Mouse (Mus musculus) neural tube, embryonic 11.5 days (tissue): Measurements from ENCODE around the gene Ptov1. TPM values are rescaled to one million over a fixed set of nuclear protein-coding genes. Genes with fewer than 3 reads are reported as not detected.

Experiments
- ATAC-seq: fragments of 200-750 bp; cut with Nextera tagmentation; 2 replicates; pipeline ENCODE4 v1.8.0; 2017; ENCODE audit warnings: moderate number of reproducible peaks, mild to moderate bottlenecking, moderate TSS enrichment, moderate library complexity; ENCODE audit not compliant: insufficient read depth, low FRiP score, low TSS enrichment
- DNase-seq: peaks from one replicate; pipeline ENCODE4 v3.0.0-alpha.2; 2015; ENCODE audit warnings: low spot score
- H3K27ac ChIP-seq: fragments of 300-500 bp; sonication (generic); 2 replicates; pipeline ENCODE4 v1.5.1; 2014; ENCODE audit warnings: low read depth, mild to moderate bottlenecking, low read length
- H3K27me3 ChIP-seq: fragments of 300-500 bp; sonication (generic); 2 replicates; pipeline ENCODE4 v1.6.1; 2014; ENCODE audit warnings: mild to moderate bottlenecking, low read length, mixed read lengths; ENCODE audit not compliant: control insufficient read depth, insufficient read depth
- H3K36me3 ChIP-seq: fragments of 300-500 bp; sonication (generic); 2 replicates; pipeline ENCODE4 v1.6.1; 2014; ENCODE audit warnings: mild to moderate bottlenecking, low read length, moderate library complexity, mixed read lengths; ENCODE audit not compliant: control insufficient read depth, insufficient read depth
- H3K4me1 ChIP-seq: fragments of 300-500 bp; sonication (generic); 2 replicates; pipeline ENCODE4 v1.6.1; 2014; ENCODE audit warnings: low read length, mixed read lengths; ENCODE audit not compliant: control insufficient read depth, insufficient read depth
- H3K4me2 ChIP-seq: fragments of 300-500 bp; sonication (generic); 2 replicates; pipeline ENCODE4 v1.6.1; 2014; ENCODE audit warnings: low read depth, mild to moderate bottlenecking, moderate library complexity
- H3K4me3 ChIP-seq: fragments of 300-500 bp; sonication (generic); 2 replicates; pipeline ENCODE4 v1.5.1; 2014; ENCODE audit warnings: low read depth, low read length
- H3K9ac ChIP-seq: fragments of 300-500 bp; sonication (generic); 2 replicates; pipeline ENCODE4 v1.6.1; 2014; ENCODE audit warnings: mild to moderate bottlenecking, low read length
- H3K9me3 ChIP-seq: fragments of 300-500 bp; sonication (generic); 2 replicates; pipeline ENCODE4 v1.6.1; 2016; ENCODE audit warnings: low read length; ENCODE audit not compliant: control insufficient read depth
- WGBS: fragments of 180-500 bp; shearing (Covaris S2); extraction: QIAGEN DNeasy Blood & Tissue Kit; methylation state at CpG from one replicate; pipeline ENCODE4 v1.1.7; 2014; 5-methylcytosine and 5-hydroxymethylcytosine counted together
- polyA plus RNA-seq: library from polyadenylated mRNA; unstranded; fragments of >200 nt; fragmentation: Nextera tagmentation; extraction: Ambion mirVana; gene quantifications from 2 replicates; pipeline ENCODE4 v1.2.1, GENCODE M21; 2014

The Ptov1 gene
- polyA plus RNA-seq, 1 experiment from 2014 or later: 419 TPM

GRCm38 (mm10) chr7:44836423-44837053 lies 33.0 kb downstream of the Ptov1 start:
- no peak for ATAC-seq
- no peak overlapping the region for H3K9ac ChIP-seq
- H3K27ac ChIP-seq: no peak overlapping the region
- H3K4me1 ChIP-seq: peaks cover 9% of the 10 kb centered on the region
- WGBS: 89% methylated on average over 9 of the region's 9 CpGs
- H3K36me3 ChIP-seq: no peaks in the 10 kb centered on the region; the same call in 1 of the 2 replicates
- H3K27me3 ChIP-seq: peaks cover 19% of the 10 kb centered on the region
- H3K4me3 ChIP-seq: no peak overlapping the region
- no peaks in the 10 kb centered on the region for H3K9me3 ChIP-seq
- DNase-seq: no peak
- no peak overlapping the region for H3K4me2 ChIP-seq

- no peak for DNase-seq
- ATAC-seq: no peak
- Histone ChIP-seq H3K27me3 (peaks cover 19% of the 10 kb centered on the region), H3K27ac (no peak overlapping the region), H3K4me3 (no peak overlapping the region), H3K4me2 (no peak overlapping the region), H3K9ac (no peak overlapping the region), H3K36me3 (peaks cover 2% of the 10 kb centered on the region; the same call in 1 of the 2 replicates), H3K4me1 (peaks cover 9% of the 10 kb centered on the region), H3K9me3 (no peaks in the 10 kb centered on the region)
- 63% methylated on average over 3 of the region's 3 CpGs for WGBS
These were observed 33.6 kb downstream of the Ptov1 start for GRCm38 (mm10) chr7:44836016-44836404.

- Histone ChIP-seq H3K4me2 (no peak overlapping the region), H3K4me3 (no peak overlapping the region), H3K9ac (no peak overlapping the region), H3K27me3 (peaks cover 17% of the 10 kb centered on the region), H3K36me3 (peaks cover 5% of the 10 kb centered on the region), H3K27ac (no peak overlapping the region), H3K4me1 (peaks cover 9% of the 10 kb centered on the region), H3K9me3 (no peaks in the 10 kb centered on the region)
- no peak for ATAC-seq
- WGBS: 90% methylated on average over 1 of the region's 1 CpGs
- no peak for DNase-seq
These were observed 34.1 kb downstream of the Ptov1 start for GRCm38 (mm10) chr7:44835373-44836015.

GRCm38 (mm10) chr7:44832763-44833162 lies 36.8 kb downstream of the Ptov1 start:
- no peak for DNase-seq
- Histone ChIP-seq H3K9ac (no peak overlapping the region), H3K4me2 (no peak overlapping the region), H3K36me3 (peaks cover 21% of the 10 kb centered on the region), H3K4me1 (no peaks in the 10 kb centered on the region), H3K27me3 (no peaks in the 10 kb centered on the region), H3K4me3 (no peak overlapping the region), H3K9me3 (no peaks in the 10 kb centered on the region), H3K27ac (no peak overlapping the region)
- 87% methylated on average over 4 of the region's 4 CpGs for WGBS
- no peak for ATAC-seq

GRCm38 (mm10) chr7:44828706-44829105 lies 40.9 kb downstream of the Ptov1 start:
- no peak overlapping the region for H3K4me3 ChIP-seq
- H3K9ac ChIP-seq: no peak overlapping the region
- no peak for DNase-seq
- WGBS: 91% methylated on average over 5 of the region's 5 CpGs
- H3K9me3 ChIP-seq: no peaks in the 10 kb centered on the region
- H3K36me3 ChIP-seq: peaks cover 21% of the 10 kb centered on the region
- no peak overlapping the region for H3K27ac ChIP-seq
- peaks cover 2% of the 10 kb centered on the region; the same call in 1 of the 2 replicates for H3K4me1 ChIP-seq
- H3K27me3 ChIP-seq: no peaks in the 10 kb centered on the region
- ATAC-seq: no peak
- no peak overlapping the region for H3K4me2 ChIP-seq

- DNase-seq (no peak), ATAC-seq (no peak)
- Histone ChIP-seq H3K9me3 (no peaks in the 10 kb centered on the region), H3K36me3 (peaks cover 21% of the 10 kb centered on the region), H3K4me2 (no peak overlapping the region), H3K27ac (no peak overlapping the region), H3K4me3 (no peak overlapping the region), H3K9ac (no peak overlapping the region), H3K4me1 (peaks cover 3% of the 10 kb centered on the region; the same call in 1 of the 2 replicates), H3K27me3 (no peaks in the 10 kb centered on the region)
- WGBS: 92% methylated on average over 3 of the region's 3 CpGs
These were observed 42.8 kb downstream of the Ptov1 start for GRCm38 (mm10) chr7:44826771-44827170.

- Histone ChIP-seq H3K4me1 (peaks cover 3% of the 10 kb centered on the region; the same call in 1 of the 2 replicates), H3K4me2 (no peak overlapping the region), H3K9ac (no peak overlapping the region), H3K36me3 (peaks cover 12% of the 10 kb centered on the region), H3K27me3 (no peaks in the 10 kb centered on the region), H3K4me3 (no peak overlapping the region), H3K9me3 (no peaks in the 10 kb centered on the region), H3K27ac (no peak overlapping the region)
- WGBS: 36% methylated on average over 3 of the region's 3 CpGs
- DNase-seq (peak; percentile 80), ATAC-seq (no peak)
These were observed 44.7 kb downstream of the Ptov1 start for GRCm38 (mm10) chr7:44824872-44825271.

- 46% methylated on average over 7 of the region's 7 CpGs for WGBS
- no peak for DNase-seq
- H3K4me1 ChIP-seq: peaks cover 10% of the 10 kb centered on the region
These were observed 46.2 kb downstream of the Ptov1 start for GRCm38 (mm10) chr7:44823409-44823808.

More at GRCm38 (mm10) chr7:44823409-44823808, 46.2 kb downstream of the Ptov1 start:
- no peak overlapping the region for H3K4me2 ChIP-seq
- no peak overlapping the region for H3K9ac ChIP-seq
- no peak overlapping the region for H3K27ac ChIP-seq
- H3K9me3 ChIP-seq: no peaks in the 10 kb centered on the region
- no peak overlapping the region for H3K4me3 ChIP-seq
- no peaks in the 10 kb centered on the region for H3K27me3 ChIP-seq
- no peak for ATAC-seq
- no peaks in the 10 kb centered on the region; the same call in none of the 2 replicates for H3K36me3 ChIP-seq
